Mouse (Mus musculus): ENCODE results near the gene Sik1. TPM values are rescaled to one million over a fixed set of nuclear protein-coding genes. Genes with fewer than 3 reads are reported as not detected.

The Sik1 gene
- polyA plus RNA-seq, 1 experiment: 25.7 TPM

GRCm38 (mm10) chr17:31846970-31847369, 8.6 kb downstream of the Sik1 start:
- no peak overlapping the region for H3K4me3 ChIP-seq (ENCODE audit: insufficient read depth, low read length)
- TF ChIP-seq POLR2A (IDR thresholded peaks at IDR 0.05; ENCODE audit: borderline replicate concordance, low read depth, low read length) (no peak), CTCF (IDR thresholded peaks at IDR 0.05; ENCODE audit: low read depth, low read length) (no peak)
- no peak overlapping the region for H3K27ac ChIP-seq (ENCODE audit: insufficient read depth, low read depth, low read length)
- H3K4me1 ChIP-seq (ENCODE audit: control insufficient read depth, insufficient read depth, low read length): peaks cover 20% of the 10 kb centered on the region

DNA sequence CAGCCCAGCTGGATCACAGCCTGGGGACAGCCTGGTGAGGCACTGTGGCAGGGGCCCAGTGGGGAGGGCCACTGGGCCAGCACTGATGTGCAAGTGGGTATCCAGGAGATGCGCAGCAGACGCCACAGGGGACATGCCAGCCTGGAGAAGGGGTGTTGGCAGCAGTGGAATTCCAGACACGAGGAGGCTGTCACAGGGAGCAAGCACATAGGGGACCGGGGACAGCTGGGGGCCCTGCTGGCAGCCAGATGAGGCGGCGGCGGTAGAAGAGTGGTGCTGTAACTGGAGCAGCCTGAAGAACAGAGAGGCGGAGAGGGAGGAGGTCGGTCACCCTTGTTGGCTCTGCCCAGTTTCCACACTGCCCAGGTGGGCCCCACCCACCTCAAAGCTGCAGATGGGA, 9.3 kb downstream of the Sik1 start:
- Histone ChIP-seq H3K4me1 (ENCODE audit: control insufficient read depth, insufficient read depth, low read length) (peaks cover 26% of the 10 kb centered on the region), H3K4me3 (ENCODE audit: insufficient read depth, low read length) (no peak overlapping the region), H3K27ac (ENCODE audit: insufficient read depth, low read depth, low read length) (no peak overlapping the region)
- TF ChIP-seq POLR2A (IDR thresholded peaks at IDR 0.05; ENCODE audit: borderline replicate concordance, low read depth, low read length): no peak
- no peak for TF ChIP-seq CTCF (IDR thresholded peaks at IDR 0.05; ENCODE audit: low read depth, low read length)

GRCm38 (mm10) chr17:31843891-31844290, 11.7 kb downstream of the Sik1 start:
- Histone ChIP-seq H3K27ac (ENCODE audit: insufficient read depth, low read depth, low read length) (peak overlapping the region; percentile 3; the same call in 1 of the 2 replicates), H3K4me1 (ENCODE audit: control insufficient read depth, insufficient read depth, low read length) (peaks cover 38% of the 10 kb centered on the region), H3K4me3 (ENCODE audit: insufficient read depth, low read length) (no peak overlapping the region)
- TF ChIP-seq CTCF (IDR thresholded peaks at IDR 0.05; ENCODE audit: low read depth, low read length) (no peak), POLR2A (IDR thresholded peaks at IDR 0.05; ENCODE audit: borderline replicate concordance, low read depth, low read length) (no peak)

- Histone ChIP-seq H3K4me1 (ENCODE audit: control insufficient read depth, insufficient read depth, low read length) (peaks cover 38% of the 10 kb centered on the region), H3K27ac (ENCODE audit: insufficient read depth, low read depth, low read length) (peak overlapping the region; percentile 3; the same call in 1 of the 2 replicates), H3K4me3 (ENCODE audit: insufficient read depth, low read length) (no peak overlapping the region)
- TF ChIP-seq POLR2A (IDR thresholded peaks at IDR 0.05; ENCODE audit: borderline replicate concordance, low read depth, low read length) (no peak), CTCF (IDR thresholded peaks at IDR 0.05; ENCODE audit: low read depth, low read length) (no peak)
These were observed 12.4 kb downstream of the Sik1 start for GRCm38 (mm10) chr17:31842930-31843822.

DNA sequence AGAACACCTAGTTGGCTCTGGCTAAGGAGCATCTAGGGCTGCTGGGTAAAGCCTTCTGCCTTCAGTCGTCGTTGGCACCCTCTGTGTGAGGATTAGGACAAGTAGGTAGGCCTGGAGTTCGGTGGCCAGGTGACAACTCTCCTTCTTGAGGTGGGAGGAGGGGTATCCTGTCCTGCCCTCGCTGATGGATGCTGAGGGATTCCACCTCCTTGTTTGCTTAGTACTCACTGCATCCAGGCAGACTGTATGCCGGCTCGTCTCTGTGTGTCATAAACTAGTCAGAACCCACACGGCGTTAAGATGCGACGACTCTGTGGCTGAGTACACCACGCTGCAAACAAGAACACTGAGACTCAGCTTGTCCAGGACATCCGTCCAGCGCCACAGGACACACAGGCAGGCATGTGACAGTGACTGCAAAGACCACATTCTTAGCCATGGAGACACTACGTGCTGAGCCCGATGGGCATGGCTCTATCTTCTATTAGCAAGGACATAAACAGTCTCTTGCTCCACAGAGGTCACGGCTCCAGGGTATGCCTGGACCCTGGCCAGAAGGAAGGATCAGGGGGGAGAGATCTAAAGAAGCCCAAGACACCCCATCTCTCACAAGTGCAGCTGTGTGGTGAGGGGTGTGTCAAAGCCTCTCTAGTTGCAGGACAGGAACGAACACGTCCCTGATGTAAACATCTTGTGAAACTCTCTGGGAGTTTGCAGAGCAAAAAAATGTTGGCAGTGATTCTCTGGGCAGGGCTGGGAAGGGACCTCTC, 13.6 kb downstream of the Sik1 start:
- Histone ChIP-seq H3K27ac (ENCODE audit: insufficient read depth, low read depth, low read length) (peak overlapping the region; percentile 72), H3K4me3 (ENCODE audit: insufficient read depth, low read length) (0 out of 2 replicates have a peak overlapping the region, but pooled peaks have one; percentile 8), H3K4me1 (ENCODE audit: control insufficient read depth, insufficient read depth, low read length) (peaks cover 38% of the 10 kb centered on the region)
- TF ChIP-seq CTCF (IDR thresholded peaks at IDR 0.05; ENCODE audit: low read depth, low read length): no peak
- TF ChIP-seq POLR2A (IDR thresholded peaks at IDR 0.05; ENCODE audit: borderline replicate concordance, low read depth, low read length): 0 out of 2 replicates have a peak, but pooled peaks have one; percentile 60

DNA sequence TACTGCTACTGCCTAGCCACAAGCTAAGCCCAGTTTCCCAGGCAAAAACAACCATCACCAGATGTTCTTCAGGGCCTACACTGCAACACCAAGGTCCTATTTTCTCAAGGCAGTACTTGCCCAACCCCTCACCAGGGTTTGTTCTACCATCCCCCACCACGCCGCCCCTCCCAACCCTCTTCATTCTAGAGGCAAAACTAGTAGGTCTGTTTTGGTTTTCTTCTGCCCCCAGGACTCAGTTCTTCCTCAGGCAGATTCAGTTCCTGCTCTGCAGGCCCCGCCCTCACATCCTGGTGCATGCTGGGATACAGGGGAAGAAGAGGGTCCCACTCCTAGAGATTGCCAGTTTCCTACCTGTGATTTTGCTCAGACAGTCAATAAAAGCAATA, 14.2 kb downstream of the Sik1 start:
- peak overlapping the region; percentile 72 for H3K27ac ChIP-seq (ENCODE audit: insufficient read depth, low read depth, low read length)
- no peak overlapping the region for H3K4me3 ChIP-seq (ENCODE audit: insufficient read depth, low read length)
- peaks cover 38% of the 10 kb centered on the region for H3K4me1 ChIP-seq (ENCODE audit: control insufficient read depth, insufficient read depth, low read length)
- TF ChIP-seq POLR2A (IDR thresholded peaks at IDR 0.05; ENCODE audit: borderline replicate concordance, low read depth, low read length): no peak
- no peak for TF ChIP-seq CTCF (IDR thresholded peaks at IDR 0.05; ENCODE audit: low read depth, low read length)

GRCm38 (mm10) chr17:31840423-31841003, 15.1 kb downstream of the Sik1 start:
- no peak overlapping the region for H3K4me3 ChIP-seq (ENCODE audit: insufficient read depth, low read length)
- peaks cover 46% of the 10 kb centered on the region for H3K4me1 ChIP-seq (ENCODE audit: control insufficient read depth, insufficient read depth, low read length)
- TF ChIP-seq POLR2A (IDR thresholded peaks at IDR 0.05; ENCODE audit: borderline replicate concordance, low read depth, low read length) (no peak), CTCF (IDR thresholded peaks at IDR 0.05; ENCODE audit: low read depth, low read length) (no peak)
- peak overlapping the region; percentile 41; the same call in 1 of the 2 replicates for H3K27ac ChIP-seq (ENCODE audit: insufficient read depth, low read depth, low read length)

GRCm38 (mm10) chr17:31836772-31837171, 18.8 kb downstream of the Sik1 start:
- peaks cover 49% of the 10 kb centered on the region for H3K4me1 ChIP-seq (ENCODE audit: control insufficient read depth, insufficient read depth, low read length)
- TF ChIP-seq CTCF (IDR thresholded peaks at IDR 0.05; ENCODE audit: low read depth, low read length): no peak
- no peak for TF ChIP-seq POLR2A (IDR thresholded peaks at IDR 0.05; ENCODE audit: borderline replicate concordance, low read depth, low read length)
- no peak overlapping the region for H3K4me3 ChIP-seq (ENCODE audit: insufficient read depth, low read length)
- H3K27ac ChIP-seq (ENCODE audit: insufficient read depth, low read depth, low read length): no peak overlapping the region

- Histone ChIP-seq H3K4me1 (ENCODE audit: control insufficient read depth, insufficient read depth, low read length) (peaks cover 44% of the 10 kb centered on the region), H3K27ac (ENCODE audit: insufficient read depth, low read depth, low read length) (peak overlapping the region; percentile 89; the same call in 1 of the 2 replicates), H3K4me3 (ENCODE audit: insufficient read depth, low read length) (no peak overlapping the region)
- TF ChIP-seq CTCF (IDR thresholded peaks at IDR 0.05; ENCODE audit: low read depth, low read length) (no peak), POLR2A (IDR thresholded peaks at IDR 0.05; ENCODE audit: borderline replicate concordance, low read depth, low read length) (no peak)
These were observed 19.4 kb downstream of the Sik1 start for GRCm38 (mm10) chr17:31836264-31836607.
